Mouse (Mus musculus): ENCODE measurements around the gene Mmp23.

Gene Mmp23

GRCm38 (mm10) chr4:155601091-155601996 is 51.8 kb downstream of the Mmp23 start, which contains the start of gene Slc35e2:
Gene Slc35e2, plus strand, starts transcription at chr4:155601416.
- DNase-seq, result peak; percentile 94
